Mouse (Mus musculus) CH12.LX (cell line): ENCODE data around the gene Acta1. TPM values are rescaled to one million over a fixed set of nuclear protein-coding genes. Genes with fewer than 3 reads are reported as not detected.
A peak's percentile ranks its signal among the peaks of the same experiment; 100 is the strongest.

Experiments
- DNase-seq: peaks from one replicate; pipeline ENCODE4 v3.0.0-alpha.2; 2013; ENCODE audit errors: extremely low read depth
- H3K27ac ChIP-seq: 2 replicates; pipeline ENCODE4 v1.5.1; 2012; ENCODE audit warnings: low read depth, mild to moderate bottlenecking, control low read depth, moderate library complexity; ENCODE audit not compliant: insufficient read depth
- H3K27me3 ChIP-seq: replicated peaks from 2 replicates; pipeline ENCODE3; 2012; ENCODE audit warnings: inconsistent platforms
- H3K36me3 ChIP-seq, 2 experiments: replicated peaks in 1 of 2; 2 replicates each; pipeline versions ENCODE3 to v1.6.1; 2012; ENCODE audit warnings: inconsistent platforms in 1 of 2, low read length in 1 of 2, mild to moderate bottlenecking in 1 of 2, mixed read lengths in 1 of 2, moderate library complexity in 1 of 2; ENCODE audit not compliant: control insufficient read depth in 1 of 2, insufficient read depth in 1 of 2
- H3K4me1 ChIP-seq, 2 experiments: 2 replicates each; pipeline ENCODE4 v1.6.1; 2012; ENCODE audit warnings: inconsistent platforms in 1 of 2, moderate library complexity in 1 of 2; ENCODE audit not compliant: insufficient read depth in 2 of 2, control insufficient read depth in 1 of 2
- H3K4me2 ChIP-seq: 2 replicates; pipeline ENCODE4 v1.6.1; 2012; ENCODE audit warnings: low read depth, mild to moderate bottlenecking, control low read depth; ENCODE audit not compliant: poor library complexity, insufficient read depth, severe bottlenecking
- H3K4me3 ChIP-seq, 3 experiments: fragments of 150-350 bp in 1 of 3; sonication (generic) in 1 of 3; replicated peaks in 1 of 3; 2 replicates each; pipeline versions ENCODE3 to v1.5.1; 2011 to 2012; ENCODE audit warnings: low read depth in 2 of 3, low read length in 2 of 3, mild to moderate bottlenecking in 2 of 3, moderate library complexity in 2 of 3, control low read depth in 1 of 3, improper control_type of control experiment in 1 of 3, inconsistent platforms in 1 of 3, mixed read lengths in 1 of 3; ENCODE audit not compliant: poor library complexity in 1 of 3
- H3K79me2 ChIP-seq: replicated peaks from 2 replicates; pipeline ENCODE4 v1.6.1; 2012; ENCODE audit warnings: mild to moderate bottlenecking, moderate library complexity; ENCODE audit not compliant: control insufficient read depth, poor library complexity, insufficient read depth, severe bottlenecking; ENCODE audit errors: extremely low read depth
- H3K9ac ChIP-seq: 2 replicates; pipeline ENCODE4 v1.6.1; 2012; ENCODE audit warnings: low read depth, mild to moderate bottlenecking, control low read depth, moderate library complexity; ENCODE audit not compliant: insufficient read depth
- H3K9me3 ChIP-seq: replicated peaks from 2 replicates; pipeline ENCODE3; 2012; ENCODE audit warnings: low read length, inconsistent platforms, mixed read lengths
- BHLHE40 ChIP-seq: IDR thresholded peaks from 2 replicates; pipeline ENCODE4 v1.6.1; 2011; ENCODE audit warnings: mild to moderate bottlenecking, low read depth, low read length, improper control_type of control experiment
- ELF1 ChIP-seq: IDR thresholded peaks from 2 replicates; pipeline ENCODE4 v1.6.1; 2014; ENCODE audit warnings: low read depth, mild to moderate bottlenecking, inconsistent platforms, low read length, improper control_type of control experiment
- GABPA ChIP-seq: IDR thresholded peaks from 2 replicates; pipeline ENCODE4 v1.6.1; 2012; ENCODE audit warnings: low read depth, low read length, improper control_type of control experiment, inconsistent platforms; ENCODE audit not compliant: insufficient replicate concordance
- HCFC1 ChIP-seq: IDR thresholded peaks from 2 replicates; pipeline ENCODE4 v1.6.1; 2012; ENCODE audit warnings: low read depth, mild to moderate bottlenecking, inconsistent platforms, low read length, improper control_type of control experiment
- JUN ChIP-seq: IDR thresholded peaks from 2 replicates; pipeline ENCODE4 v1.6.1; 2011; ENCODE audit warnings: low read depth, mild to moderate bottlenecking, low read length, improper control_type of control experiment, moderate library complexity; ENCODE audit not compliant: insufficient read depth
- KAT2A ChIP-seq: IDR thresholded peaks from 2 replicates; pipeline ENCODE4 v1.6.1; 2012; ENCODE audit warnings: low read length, improper control_type of control experiment, inconsistent platforms; ENCODE audit not compliant: insufficient replicate concordance
- MYC ChIP-seq: IDR thresholded peaks from 2 replicates; pipeline ENCODE4 v1.6.1; 2011; ENCODE audit warnings: low read depth, mild to moderate bottlenecking, improper control_type of control experiment, low read length
- NELFE ChIP-seq: IDR thresholded peaks from 2 replicates; pipeline ENCODE4 v1.6.1; 2011; ENCODE audit warnings: low read depth, low read length, improper control_type of control experiment
- PAX5 ChIP-seq: IDR thresholded peaks from 2 replicates; pipeline ENCODE4 v1.6.1; 2012; ENCODE audit warnings: low read length, inconsistent platforms, mixed read lengths
- POLR2A ChIP-seq: IDR thresholded peaks from 2 replicates; pipeline ENCODE4 v1.6.1; 2011; ENCODE audit warnings: low read depth, mild to moderate bottlenecking, improper control_type of control experiment, low read length
- RCOR1 ChIP-seq: conservative IDR thresholded peaks from 2 replicates; pipeline ENCODE4 v1.6.1; 2012; ENCODE audit warnings: low read depth, mild to moderate bottlenecking, inconsistent platforms, low read length, improper control_type of control experiment
- SIN3A ChIP-seq: IDR thresholded peaks from 2 replicates; pipeline ENCODE4 v1.6.1; 2012; ENCODE audit warnings: low read length, improper control_type of control experiment, inconsistent platforms
- SMC3 ChIP-seq: IDR thresholded peaks from 2 replicates; pipeline ENCODE4 v1.6.1; 2011; ENCODE audit warnings: low read depth, low read length, improper control_type of control experiment
- UBTF ChIP-seq: IDR thresholded peaks from 2 replicates; pipeline ENCODE4 v1.6.1; 2012; ENCODE audit warnings: low read depth, mild to moderate bottlenecking, inconsistent platforms, low read length, improper control_type of control experiment, moderate library complexity
- ZC3H11A ChIP-seq: IDR thresholded peaks from 2 replicates; pipeline ENCODE4 v1.6.1; 2012; ENCODE audit warnings: low read depth, mild to moderate bottlenecking, inconsistent platforms, low read length, improper control_type of control experiment
- dilution Hi-C: fragments of 300-500 bp; cut with MboI; formaldehyde crosslinking; loops from 2 replicates; pipeline ENCODE4 v1.14.3; 2020; ENCODE audit warnings: low sequenced_read_pairs; ENCODE audit not compliant: extremely low pct_unique_long_range_greater_than_20kb, extremely low pct_ligation_motif_present
- in situ Hi-C: fragments of 300-500 bp; cut with MboI; formaldehyde crosslinking; loops from 3 replicates; pipeline ENCODE4 v1.14.3; 2019; ENCODE audit warnings: low sequenced_read_pairs, low pct_ligation_motif_present, low pct_unique_long_range_greater_than_20kb, mixed read lengths
- polyA plus RNA-seq: library from polyadenylated mRNA; unstranded; fragments of >175 nt; gene quantifications from 2 replicates; pipeline ENCODE4 v1.2.1, GENCODE M21; 2012; ENCODE audit warnings: low read depth; ENCODE audit not compliant: insufficient read length
- total RNA-seq, 2 experiments: library from RNA; depleted of rRNA; stranded (reverse); fragments of 300-350 nt in 1 of 2; fragments of >200 nt in 1 of 2; gene quantifications; 2 replicates each; pipeline ENCODE4 v1.2.3; 2012 to 2014

Acta1 gene
- total and polyA plus RNA-seq, 3 experiments: 0.27 TPM; not detected in 2

DNA sequence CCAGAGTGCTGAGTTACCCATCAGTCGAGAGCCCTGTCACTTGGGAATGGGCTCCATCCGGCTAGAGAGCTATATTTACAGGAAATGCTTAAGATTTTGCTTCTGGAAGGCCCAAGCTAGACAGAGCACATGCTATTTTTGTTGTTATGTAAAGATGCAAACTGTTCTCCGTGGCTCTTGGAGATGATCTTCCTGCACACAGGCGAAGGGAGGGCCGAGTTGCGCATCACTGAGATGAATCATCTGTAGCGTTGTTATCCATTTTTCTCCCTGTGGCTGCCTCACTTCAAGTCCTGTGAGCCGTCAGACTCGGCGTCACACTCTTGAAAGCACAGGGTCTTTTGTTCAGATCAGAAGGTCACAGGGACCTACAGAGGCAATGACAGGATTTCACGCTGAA, 20.2 kb downstream of the Acta1 start:
- no peaks in the 10 kb centered on the region for H3K9me3 ChIP-seq
- dilution Hi-C loops (no loop called here), in situ Hi-C loops (no loop called here)
- peaks cover 0 to 9% of the 10 kb centered on the region in 2 experiments; a peak in 1 of 4 replicates for H3K4me1 ChIP-seq
- no peak for DNase-seq
- no peak overlapping the region for H3K4me2 ChIP-seq
- H3K36me3 ChIP-seq: no peaks in the 10 kb centered on the region
- no peak overlapping the region for H3K4me3 ChIP-seq
- H3K79me2 ChIP-seq: no peaks in the 10 kb centered on the region
- no peak overlapping the region for H3K9ac ChIP-seq
- TF ChIP-seq MYC: no peak
- no peak for TF ChIP-seq SIN3A
- no peak for TF ChIP-seq NELFE
- no peak for TF ChIP-seq HCFC1
- no peak for TF ChIP-seq SMC3
- TF ChIP-seq JUN: no peak
- no peak for TF ChIP-seq POLR2A
- no peak for TF ChIP-seq KAT2A
- no peak for TF ChIP-seq UBTF
- no peak for TF ChIP-seq ELF1
- TF ChIP-seq RCOR1: no peak
- no peak for TF ChIP-seq PAX5
- no peak for TF ChIP-seq GABPA
- H3K27ac ChIP-seq: no peak overlapping the region
- peaks cover 13% of the 10 kb centered on the region for H3K27me3 ChIP-seq

DNA sequence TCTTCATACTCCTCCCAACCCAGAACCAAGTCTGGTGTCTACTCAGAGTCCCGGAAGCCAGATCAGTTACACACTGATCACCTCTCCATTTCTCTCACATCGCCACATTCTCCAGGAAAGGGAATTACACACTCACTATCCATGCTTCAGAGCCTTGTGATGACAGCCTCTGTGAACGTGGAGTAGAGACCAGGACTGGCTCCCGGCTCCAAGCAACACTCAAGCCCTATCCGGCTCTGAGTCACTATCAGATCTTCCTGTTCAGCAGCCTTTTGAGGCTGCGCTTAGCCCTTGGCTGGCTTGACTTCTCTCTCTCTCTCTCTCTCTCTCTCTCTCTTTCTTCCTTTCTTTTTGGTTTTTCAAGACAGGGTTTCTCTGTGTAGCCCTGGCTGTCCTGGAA, 21.2 kb downstream of the Acta1 start:
- dilution Hi-C loops (no loop called here), in situ Hi-C loops (no loop called here)
- Histone ChIP-seq H3K36me3 (no peaks in the 10 kb centered on the region), H3K27ac (no peak overlapping the region), H3K9ac (no peak overlapping the region), H3K9me3 (no peaks in the 10 kb centered on the region), H3K79me2 (no peaks in the 10 kb centered on the region), H3K4me3 (no peak overlapping the region)
- DNase-seq: no peak
- no peak for TF ChIP-seq NELFE
- TF ChIP-seq, all 38 proteins: peak for 0
- peaks cover 11% of the 10 kb centered on the region for H3K27me3 ChIP-seq
- H3K4me2 ChIP-seq: no peak overlapping the region
- peaks cover 0 to 5% of the 10 kb centered on the region in 2 experiments; a peak in 1 of 4 replicates for H3K4me1 ChIP-seq

- in situ Hi-C loops (no loop called here), dilution Hi-C loops (no loop called here)
- no peak for DNase-seq
- no peak overlapping the region for H3K4me3 ChIP-seq
- H3K9ac ChIP-seq: no peak overlapping the region
- no peaks in the 10 kb centered on the region for H3K36me3 ChIP-seq
- TF ChIP-seq ZC3H11A (no peak), BHLHE40 (peak; percentile 58)
- H3K27ac ChIP-seq: no peak overlapping the region
- H3K4me2 ChIP-seq: no peak overlapping the region
- H3K9me3 ChIP-seq: no peaks in the 10 kb centered on the region
- H3K79me2 ChIP-seq: no peaks in the 10 kb centered on the region
- H3K4me1 ChIP-seq: peaks cover 0 to 4% of the 10 kb centered on the region in 2 experiments; a peak in 1 of 4 replicates
- peaks cover 18% of the 10 kb centered on the region for H3K27me3 ChIP-seq
Measured at GRCm38 (mm10) chr8:123872048-123872447, 22.5 kb downstream of the Acta1 start.
